Mouse (Mus musculus) lung, embryonic 16.5 days (tissue): ENCODE measurements around the gene Gys1. TPM values are rescaled to one million over a fixed set of nuclear protein-coding genes. Genes with fewer than 3 reads are reported as not detected.
"Not testable (repeated sequence)": the region's sequence is repeated elsewhere in the genome, so short reads cannot be mapped to it uniquely, and the experiment has no call there.

Experiments
- ATAC-seq: fragments of 200-750 bp; cut with Nextera tagmentation; 2 replicates; pipeline ENCODE4 v1.8.0; 2017; ENCODE audit warnings: low read depth, mild to moderate bottlenecking, moderate library complexity
- H3K27ac ChIP-seq: fragments of 300-500 bp; sonication (generic); 2 replicates; pipeline ENCODE4 v1.5.1; 2014; ENCODE audit warnings: mild to moderate bottlenecking, control low read depth, low read length
- H3K27me3 ChIP-seq: fragments of 300-500 bp; sonication (generic); 2 replicates; pipeline ENCODE4 v1.6.1; 2014; ENCODE audit warnings: low read depth, low read length, mixed read lengths; ENCODE audit not compliant: control insufficient read depth, insufficient read depth
- H3K36me3 ChIP-seq: fragments of 300-500 bp; sonication (generic); 2 replicates; pipeline ENCODE4 v1.6.1; 2014; ENCODE audit warnings: low read length; ENCODE audit not compliant: control insufficient read depth, insufficient read depth
- H3K4me1 ChIP-seq: fragments of 300-500 bp; sonication (generic); replicated peaks from 2 replicates; pipeline ENCODE4 v1.6.1; 2014; ENCODE audit warnings: low read length, mixed read lengths; ENCODE audit not compliant: control insufficient read depth, insufficient read depth
- H3K4me2 ChIP-seq: fragments of 300-500 bp; sonication (generic); 2 replicates; pipeline ENCODE4 v1.6.1; 2014; ENCODE audit warnings: low read depth, low read length, control low read depth
- H3K4me3 ChIP-seq: fragments of 300-500 bp; sonication (generic); 2 replicates; pipeline ENCODE4 v1.5.1; 2014; ENCODE audit warnings: mild to moderate bottlenecking, low read length, control low read depth
- H3K9ac ChIP-seq: fragments of 300-500 bp; sonication (generic); 2 replicates; pipeline ENCODE4 v1.6.1; 2014; ENCODE audit warnings: low read length, control low read depth
- H3K9me3 ChIP-seq: fragments of 300-500 bp; sonication (generic); 2 replicates; pipeline ENCODE4 v1.6.1; 2016; ENCODE audit warnings: low read length; ENCODE audit not compliant: control insufficient read depth
- WGBS: fragments of 180-500 bp; shearing (Covaris S2); extraction: QIAGEN DNeasy Blood & Tissue Kit; methylation state at CpG from one replicate; pipeline ENCODE4 v1.1.7; 2014; 5-methylcytosine and 5-hydroxymethylcytosine counted together
- polyA plus RNA-seq: library from polyadenylated mRNA; unstranded; fragments of >200 nt; fragmentation: Nextera tagmentation; extraction: Ambion mirVana; gene quantifications from 2 replicates; pipeline ENCODE4 v1.2.1, GENCODE M21; 2015

Gene Gys1
- polyA plus RNA-seq, 1 experiment from 2014 or later: 53.8 TPM

DNA sequence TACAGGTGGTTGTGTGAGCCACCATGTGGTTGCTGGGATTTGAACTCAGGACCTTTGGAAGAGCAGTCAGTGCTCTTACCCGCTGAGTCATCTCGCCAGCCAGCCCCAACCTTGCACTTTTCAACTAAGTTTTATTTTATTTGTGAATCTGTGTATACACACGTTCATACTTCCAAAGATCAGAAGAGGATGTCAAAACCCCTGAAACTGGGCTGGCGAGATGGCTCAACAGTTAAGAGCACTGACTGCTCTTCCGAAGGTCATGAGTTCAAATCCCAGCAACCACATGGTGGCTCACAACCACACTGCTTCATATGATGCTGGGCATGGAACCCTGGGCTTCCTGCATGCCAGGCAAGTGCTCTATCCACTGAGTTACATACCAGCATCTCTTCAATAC lies 50.3 kb downstream of the Gys1 start:
- not testable (repeated sequence) for H3K27me3 ChIP-seq, H3K4me1 ChIP-seq, ATAC-seq, H3K4me2 ChIP-seq, H3K4me3 ChIP-seq, H3K36me3 ChIP-seq, H3K9me3 ChIP-seq, H3K9ac ChIP-seq, H3K27ac ChIP-seq
- 86% methylated on average over 5 of the region's 5 CpGs for WGBS

DNA sequence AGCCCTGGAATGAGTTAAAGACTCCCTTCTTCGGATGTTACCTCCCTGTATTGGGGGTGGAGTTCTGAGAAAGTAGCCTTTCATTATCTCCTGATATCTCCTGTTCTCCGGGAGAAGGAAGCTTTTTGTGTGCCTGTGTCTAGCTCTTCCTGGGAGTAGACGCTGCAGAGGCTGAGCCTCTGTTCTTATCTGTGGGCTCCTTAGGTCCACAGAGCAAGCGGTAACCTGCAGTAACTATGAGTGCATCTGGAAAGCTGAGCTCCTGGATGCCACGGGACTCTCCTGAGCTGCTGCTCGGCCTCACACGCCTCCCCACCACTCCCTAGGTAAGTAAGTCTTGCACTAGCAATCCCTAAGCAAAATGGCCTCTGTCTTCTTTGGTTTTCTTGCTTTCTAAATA lies 51.5 kb downstream of the Gys1 start:
- H3K27me3 ChIP-seq: no peaks in the 10 kb centered on the region
- no peak overlapping the region for H3K4me3 ChIP-seq
- no peaks in the 10 kb centered on the region for H3K9me3 ChIP-seq
- H3K27ac ChIP-seq: no peak overlapping the region
- H3K9ac ChIP-seq: no peak overlapping the region
- WGBS: 56% methylated on average over 7 of the region's 7 CpGs
- H3K4me2 ChIP-seq: no peak overlapping the region
- no peaks in the 10 kb centered on the region for H3K36me3 ChIP-seq
- ATAC-seq: no peak
- H3K4me1 ChIP-seq: no peaks in the 10 kb centered on the region

- ATAC-seq: no peak
- H3K4me2 ChIP-seq: no peak within 1 kb of the TSS
- no peaks in the 10 kb centered on the region for H3K27me3 ChIP-seq
- H3K4me3 ChIP-seq: no peak within 1 kb of the TSS
- H3K27ac ChIP-seq: no peak within 1 kb of the TSS
- WGBS: 67% methylated on average over 12 of the region's 12 CpGs
- H3K4me1 ChIP-seq: 0 out of 2 replicates have a peak, but pooled peaks cover 2% of the 10 kb centered on the region
- no peaks in the 10 kb centered on the region for H3K9me3 ChIP-seq
- H3K9ac ChIP-seq: no peak within 1 kb of the TSS
- no peaks in the 10 kb centered on the region for H3K36me3 ChIP-seq
Observed at GRCm38 (mm10) chr7:45486761-45487415, 52.2 kb downstream of the Gys1 start, which contains the start of gene Gm45808. Gene Gm45808 (minus strand): TSS chr7:45486811.

GRCm38 (mm10) chr7:45487861-45488292 lies 53.2 kb downstream of the Gys1 start:
- H3K4me3 ChIP-seq: peak overlapping the region; percentile 57
- 48% methylated on average over 11 of the region's 11 CpGs for WGBS
- H3K27me3 ChIP-seq: no peaks in the 10 kb centered on the region
- peak; percentile 12; the same call in 1 of the 2 replicates for ATAC-seq
- H3K9ac ChIP-seq: peak overlapping the region; percentile 72
- 0 out of 2 replicates have a peak, but pooled peaks cover 2% of the 10 kb centered on the region for H3K4me1 ChIP-seq
- no peaks in the 10 kb centered on the region for H3K9me3 ChIP-seq
- H3K36me3 ChIP-seq: peaks cover 4% of the 10 kb centered on the region
- peak overlapping the region; percentile 61; the same call in 1 of the 2 replicates for H3K27ac ChIP-seq
- peak overlapping the region; percentile 72 for H3K4me2 ChIP-seq

DNA sequence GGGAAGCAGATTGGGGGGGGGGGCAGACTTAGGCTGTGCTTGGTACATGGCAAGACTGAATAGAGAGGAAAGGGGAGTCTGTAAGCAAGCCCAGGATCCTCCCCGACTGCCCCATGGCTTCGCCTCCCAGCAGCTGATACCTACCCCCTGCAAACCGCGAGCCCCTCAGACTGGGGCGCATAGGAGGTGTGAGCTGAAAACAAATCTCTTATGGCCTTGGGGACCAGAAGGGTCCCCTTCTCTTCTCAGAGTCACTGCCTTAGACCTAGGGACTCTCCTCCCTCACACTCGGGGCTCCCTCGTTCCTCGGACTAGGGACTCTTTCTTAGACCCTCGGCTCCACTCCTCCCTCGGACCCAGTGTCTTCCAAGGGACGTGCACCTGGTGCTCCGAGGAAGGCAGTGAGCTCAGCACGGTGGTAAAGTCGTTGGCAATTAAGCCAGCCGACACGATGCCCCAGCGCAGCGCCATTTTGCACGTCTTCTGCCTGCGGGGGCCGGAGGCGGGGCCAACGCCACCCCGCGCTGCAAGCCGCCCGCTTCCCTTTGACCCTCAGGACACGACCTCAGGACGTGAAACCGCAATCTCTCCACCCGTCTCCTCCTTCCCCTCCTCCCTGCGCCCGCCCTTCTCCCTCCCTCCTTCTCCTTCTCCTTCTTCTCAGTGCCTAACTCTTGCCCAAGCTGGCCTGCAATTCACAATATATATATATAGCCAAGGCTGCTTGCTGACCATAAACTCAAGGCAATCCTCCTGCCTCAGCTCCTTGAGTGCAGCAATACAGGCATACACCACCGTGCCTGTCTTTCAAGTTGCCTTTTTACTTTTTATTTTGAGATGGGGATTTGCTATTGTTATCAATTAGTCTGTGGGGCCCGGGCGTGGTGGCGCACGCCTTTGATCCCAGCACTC lies 53.9 kb downstream of the Gys1 start, which contains the start of gene Dhdh:
TSS of gene Dhdh (minus strand) at position 513 of the 912 bp plus-strand sequence.
- peak within 1 kb of the TSS; percentile 72 for H3K9ac ChIP-seq
- no peaks in the 10 kb centered on the region for H3K27me3 ChIP-seq
- peak within 1 kb of the TSS; percentile 57 for H3K4me3 ChIP-seq
- H3K4me1 ChIP-seq: 0 out of 2 replicates have a peak, but pooled peaks cover 2% of the 10 kb centered on the region
- no peaks in the 10 kb centered on the region for H3K9me3 ChIP-seq
- H3K4me2 ChIP-seq: peak within 1 kb of the TSS; percentile 72
- peaks cover 8% of the 10 kb centered on the region for H3K36me3 ChIP-seq
- peak; percentile 73 for ATAC-seq
- 12% methylated on average over 38 of the region's 38 CpGs for WGBS
- peak within 1 kb of the TSS; percentile 61 for H3K27ac ChIP-seq

- Histone ChIP-seq H3K27ac (no peak overlapping the region), H3K9me3 (no peaks in the 10 kb centered on the region), H3K4me2 (no peak overlapping the region), H3K9ac (no peak overlapping the region), H3K4me1 (0 out of 2 replicates have a peak, but pooled peaks cover 2% of the 10 kb centered on the region), H3K36me3 (peaks cover 16% of the 10 kb centered on the region), H3K4me3 (no peak overlapping the region), H3K27me3 (no peaks in the 10 kb centered on the region)
- WGBS: 70% methylated on average over 7 of the region's 7 CpGs
- ATAC-seq: no peak
Observed at GRCm38 (mm10) chr7:45489578-45489977, 54.9 kb downstream of the Gys1 start.

DNA sequence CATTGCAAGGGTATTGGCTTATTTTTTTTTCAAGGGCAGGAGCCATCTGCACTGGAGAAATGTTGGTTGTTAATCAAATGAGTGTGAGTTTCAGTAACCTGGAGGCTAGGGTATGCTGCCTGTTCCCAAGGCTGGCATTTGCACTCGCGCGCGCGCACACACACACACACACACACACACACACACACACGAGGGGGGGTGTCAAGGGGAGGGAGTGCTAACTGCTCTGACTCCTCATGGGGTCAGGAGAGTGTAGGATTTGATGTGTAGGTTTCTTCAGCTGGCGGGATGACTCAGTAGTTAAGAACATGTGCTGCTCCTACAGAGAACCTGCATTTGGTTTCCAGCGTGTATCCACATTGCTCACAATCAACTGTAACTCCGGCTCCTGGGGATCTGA lies 56.2 kb downstream of the Gys1 start:
- no peak overlapping the region for H3K27ac ChIP-seq
- H3K4me2 ChIP-seq: no peak overlapping the region
- ATAC-seq: no peak
- no peaks in the 10 kb centered on the region for H3K27me3 ChIP-seq
- no peak overlapping the region for H3K4me3 ChIP-seq
- H3K9ac ChIP-seq: no peak overlapping the region
- H3K4me1 ChIP-seq: 0 out of 2 replicates have a peak, but pooled peaks cover 2% of the 10 kb centered on the region
- no peaks in the 10 kb centered on the region for H3K9me3 ChIP-seq
- WGBS: 41% methylated on average over 9 of the region's 9 CpGs
- H3K36me3 ChIP-seq: peaks cover 20% of the 10 kb centered on the region

- peak; percentile 36; the same call in 1 of the 2 replicates for ATAC-seq
- peaks cover 20% of the 10 kb centered on the region for H3K36me3 ChIP-seq
- 15% methylated on average over 3 of the region's 3 CpGs for WGBS
- H3K27me3 ChIP-seq: no peaks in the 10 kb centered on the region
- 0 out of 2 replicates have a peak, but pooled peaks cover 2% of the 10 kb centered on the region for H3K4me1 ChIP-seq
- peak overlapping the region; percentile 23 for H3K4me2 ChIP-seq
- H3K9ac ChIP-seq: no peak overlapping the region
- H3K4me3 ChIP-seq: no peak overlapping the region
- no peak overlapping the region for H3K27ac ChIP-seq
- H3K9me3 ChIP-seq: no peaks in the 10 kb centered on the region
Observed at GRCm38 (mm10) chr7:45491264-45491663, 56.6 kb downstream of the Gys1 start.
